Mouse (Mus musculus) urinary bladder, postnatal 25 days (tissue): ENCODE data around the gene Asphd1.

ENCODE experiments used
- DNase-seq: peaks from one replicate; pipeline ENCODE4 v3.0.0; 2022; ENCODE audit warnings: low spot score

Gene Asphd1

DNA sequence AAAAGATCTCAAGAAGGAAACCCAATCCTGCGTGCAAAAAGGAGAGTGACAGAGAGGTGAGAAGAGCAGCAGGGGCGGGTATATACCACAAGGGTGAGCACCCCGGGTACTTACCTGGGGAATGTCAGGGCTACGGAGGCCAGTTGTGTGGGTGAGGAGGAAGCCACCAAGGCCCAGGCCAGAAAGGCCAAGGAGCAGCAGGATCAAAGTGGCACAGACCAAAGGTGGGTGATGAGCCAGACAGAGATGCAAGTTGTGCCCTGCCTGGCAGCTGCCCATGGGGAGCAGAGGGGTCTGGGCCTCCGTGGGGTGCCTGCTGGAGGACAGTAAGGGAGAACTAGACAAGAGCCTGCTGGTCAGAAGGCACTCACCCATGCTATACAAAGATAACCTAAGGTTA, 52.5 kb downstream of the Asphd1 start:
- DNase-seq = no peak
